Mouse (Mus musculus): ENCODE measurements around the gene Prkd2.

Prkd2 gene

DNA sequence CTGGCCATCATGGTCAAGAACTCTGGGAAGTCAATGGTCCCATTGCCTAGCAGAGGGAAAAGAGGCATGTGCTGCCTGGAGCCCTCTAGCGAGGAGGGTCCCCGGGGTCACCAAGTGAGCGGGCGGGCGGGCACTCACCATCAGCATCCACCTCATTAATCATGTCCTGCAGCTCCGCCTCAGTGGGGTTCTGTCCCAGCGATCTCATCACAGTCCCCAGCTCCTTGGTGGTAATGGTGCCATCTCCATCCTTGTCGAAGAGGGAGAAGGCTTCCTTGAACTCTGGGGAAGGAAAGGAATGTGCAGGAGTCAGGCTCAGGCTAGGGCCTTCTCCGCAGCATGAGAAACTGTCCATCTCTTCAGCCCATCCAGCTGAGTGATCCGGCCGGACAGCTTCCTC, 74.7 kb downstream of the Prkd2 start:
- DNase-seq (ENCODE audit: low spot score): no peak

DNA sequence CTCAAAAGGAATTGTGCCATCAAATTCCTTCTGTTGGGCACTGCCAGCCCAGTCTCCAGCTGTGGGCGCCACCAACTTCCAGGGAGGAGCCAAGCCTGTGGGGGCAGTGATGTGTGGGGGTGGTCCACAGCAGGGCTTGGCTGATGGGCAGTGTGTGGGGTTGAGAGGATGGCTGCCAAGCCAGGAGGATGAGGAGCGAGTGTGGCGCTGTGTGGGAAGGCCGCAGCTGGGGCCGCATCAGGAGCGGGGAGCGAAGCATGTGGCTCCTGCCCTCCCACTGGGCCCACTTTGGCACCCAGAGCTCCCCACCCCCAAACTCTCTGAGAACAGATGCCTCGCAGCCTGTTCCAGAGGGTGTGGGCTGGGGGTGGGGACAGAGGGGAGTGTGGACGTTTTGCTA, 75.3 kb downstream of the Prkd2 start:
- no peak for DNase-seq (ENCODE audit: low spot score)

DNA sequence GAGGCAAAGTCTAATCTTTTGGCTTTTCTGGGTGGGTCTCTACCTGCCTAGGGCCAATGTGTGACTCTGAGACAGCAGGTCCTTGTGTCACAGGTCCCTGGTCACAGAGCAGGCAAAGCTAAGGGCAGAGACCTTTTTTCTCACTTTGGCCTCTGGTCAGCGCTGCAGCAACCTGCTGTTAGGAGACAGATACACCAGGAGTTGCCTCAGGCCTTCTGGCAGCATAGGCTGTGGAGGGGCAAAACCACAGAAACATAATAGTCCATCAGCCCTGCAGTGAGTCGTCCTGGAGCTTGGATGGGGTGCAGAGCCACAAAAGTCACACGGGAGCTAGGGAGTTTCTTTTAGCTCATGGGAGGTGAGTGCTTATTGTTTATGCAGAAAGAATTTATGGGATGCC, 76.0 kb downstream of the Prkd2 start:
- no peak for DNase-seq (ENCODE audit: low spot score)

DNA sequence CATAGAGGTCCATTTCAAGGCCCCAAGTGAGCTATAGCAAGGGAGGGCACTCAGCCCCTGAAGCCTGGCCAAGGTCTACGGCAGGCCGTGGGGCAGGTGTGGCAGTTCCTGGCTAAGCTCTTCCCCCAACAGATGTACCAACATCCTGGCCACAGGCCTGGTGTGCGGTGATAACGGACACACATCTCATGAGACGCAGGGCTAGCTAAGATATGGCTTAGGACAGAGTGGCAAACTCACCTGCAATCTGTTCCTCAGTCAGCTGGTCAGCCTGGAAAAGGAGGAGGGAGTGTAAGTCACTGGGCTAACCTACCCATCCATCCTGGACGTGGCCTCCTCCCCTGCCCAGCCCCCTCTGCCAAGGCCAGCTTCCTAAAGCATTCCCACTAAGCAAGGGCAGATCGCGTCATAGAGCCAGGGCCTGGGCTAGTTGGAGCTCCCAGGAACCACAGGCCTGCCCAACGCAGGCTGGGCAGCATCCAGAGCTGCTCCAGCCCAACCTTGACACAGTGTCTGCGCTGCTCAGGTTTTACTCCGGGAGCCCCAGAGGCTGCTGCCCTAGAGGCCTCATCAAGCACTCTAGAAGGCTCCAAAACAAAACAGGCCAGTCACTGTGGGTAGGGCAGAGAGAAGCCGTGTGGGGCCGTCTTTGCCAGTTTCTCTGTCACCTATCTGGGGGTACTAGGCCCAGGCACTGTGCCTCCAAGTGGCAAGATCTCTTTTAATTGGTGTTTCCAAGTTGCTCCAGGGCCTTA, 76.9 kb downstream of the Prkd2 start:
- DNase-seq (ENCODE audit: low spot score): no peak
